Mouse (Mus musculus) erythroid progenitor cell, adult 5-6 weeks (primary cell): ENCODE data around the gene Ldb1. TPM values are rescaled to one million over a fixed set of nuclear protein-coding genes. Genes with fewer than 3 reads are reported as not detected.
"Not testable (repeated sequence)": the region's sequence is repeated elsewhere in the genome, so short reads cannot be mapped to it uniquely, and the experiment has no call there.

Source experiments
- ATAC-seq: replicated peaks from 2 replicates; pipeline ENCODE4 v1.8.0; 2016; ENCODE audit warnings: moderate number of reproducible peaks, mild to moderate bottlenecking, moderate TSS enrichment, inconsistent platforms; ENCODE audit not compliant: poor library complexity, low FRiP score, severe bottlenecking
- total RNA-seq, 2 experiments: library from RNA; stranded (forward) in 1 of 2; stranded (reverse) in 1 of 2; fragments of 150-400 nt in 1 of 2; fragments of 186-747, 209-891 nt in 1 of 2; gene quantifications; 2 replicates each; pipeline versions ENCODE4 v1.2.3 to v1.2.4; 2015 to 2017; ENCODE audit warnings: low replicate concordance in 2 of 2

Ldb1 gene
- total RNA-seq, 2 experiments from 2014 or later = 45.3 to 62.8 TPM

GRCm38 (mm10) chr19:45993441-45993840 lies 51.6 kb downstream of the Ldb1 start:
- ATAC-seq = not testable (repeated sequence)

- ATAC-seq = no peak
Measured at GRCm38 (mm10) chr19:45991171-45991570, 53.8 kb downstream of the Ldb1 start.

DNA sequence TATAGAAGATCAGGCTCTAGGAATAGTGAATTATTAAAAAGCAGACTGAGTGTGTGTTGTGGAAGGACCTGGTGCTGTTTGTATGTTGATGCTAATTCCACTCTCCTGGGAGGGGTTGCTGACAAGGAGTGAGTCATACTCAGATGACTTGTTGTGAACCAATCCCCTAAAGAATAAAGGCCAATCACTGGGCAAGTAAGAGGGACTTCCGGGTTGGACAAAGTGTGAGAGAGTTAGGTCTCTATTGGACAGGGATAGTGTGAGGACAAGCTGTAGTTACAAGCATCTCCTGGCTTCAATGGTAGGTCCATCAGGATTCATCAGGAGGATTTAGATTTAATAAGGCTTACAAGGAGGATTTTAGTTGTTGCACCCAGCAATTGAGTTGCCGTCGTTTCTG lies 56.8 kb downstream of the Ldb1 start:
- ATAC-seq = no peak

DNA sequence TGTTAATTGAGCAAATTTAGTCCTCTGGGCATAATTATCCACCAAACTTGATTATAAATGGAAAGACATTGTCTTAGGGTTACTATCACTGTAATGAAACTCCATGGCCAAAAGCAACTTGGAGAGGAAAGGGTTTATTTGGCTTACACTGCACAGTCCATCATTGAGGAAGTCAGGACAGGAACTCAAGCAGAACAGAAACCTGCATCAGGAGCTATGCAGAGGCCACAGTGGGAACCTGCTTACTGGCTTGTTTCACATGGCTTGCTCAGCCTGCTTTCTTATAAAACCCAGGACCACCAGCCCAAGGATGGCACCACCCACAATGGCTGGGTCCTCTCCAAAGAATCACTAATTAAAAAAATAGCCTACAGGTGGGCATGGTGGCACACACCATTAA lies 60.6 kb downstream of the Ldb1 start:
- no peak for ATAC-seq

Other genes starting within 250 kb of the Ldb1 start
- not detected in 2 replicates for gene Kcnip2, start 229.2 kb downstream of the Ldb1 start, total RNA-seq (2015; ENCODE audit: low replicate concordance)
- 0.26 TPM in 1 of 2 replicates, not detected in the other for gene Kcnip2, start 229.2 kb downstream of the Ldb1 start, total RNA-seq (2017; ENCODE audit: low replicate concordance)
- 0.72 and 3.4 TPM in 2 replicates for gene Armh3, start 46.7 kb downstream of the Ldb1 start, total RNA-seq (2015; ENCODE audit: low replicate concordance)
- 1.2 and 2.0 TPM in 2 replicates for gene Armh3, start 46.7 kb downstream of the Ldb1 start, total RNA-seq (2017; ENCODE audit: low replicate concordance)
- gene Hps6, start 41.7 kb downstream of the Ldb1 start, total RNA-seq (2015; ENCODE audit: low replicate concordance) = not detected in 2 replicates
- 1.2 TPM in 1 of 2 replicates, not detected in the other for gene Hps6, start 41.7 kb downstream of the Ldb1 start, total RNA-seq (2017; ENCODE audit: low replicate concordance)
- 69.2 and 76.8 TPM in 2 replicates for gene Pprc1, start 328 bp downstream of the Ldb1 start, total RNA-seq (2015; ENCODE audit: low replicate concordance)
- gene Pprc1, start 328 bp downstream of the Ldb1 start, total RNA-seq (2017; ENCODE audit: low replicate concordance) = 76.5 and 82.0 TPM in 2 replicates
- gene Nolc1, start 30.6 kb upstream of the Ldb1 start, total RNA-seq (2015; ENCODE audit: low replicate concordance) = 9.6 and 16.2 TPM in 2 replicates
- gene Nolc1, start 30.6 kb upstream of the Ldb1 start, total RNA-seq (2017; ENCODE audit: low replicate concordance) = 18.5 and 27.3 TPM in 2 replicates
- gene Elovl3, start 86.7 kb upstream of the Ldb1 start, total RNA-seq (2015; ENCODE audit: low replicate concordance) = not detected in 2 replicates
- not detected in 2 replicates for gene Elovl3, start 86.7 kb upstream of the Ldb1 start, total RNA-seq (2017; ENCODE audit: low replicate concordance)
- gene Pitx3, start 103.1 kb upstream of the Ldb1 start, total RNA-seq (2015; ENCODE audit: low replicate concordance) = not detected in 2 replicates
- gene Pitx3, start 103.1 kb upstream of the Ldb1 start, total RNA-seq (2017; ENCODE audit: low replicate concordance) = not detected in 2 replicates
- gene Gbf1, start 107.3 kb upstream of the Ldb1 start, total RNA-seq (2015; ENCODE audit: low replicate concordance) = 28.8 and 30.6 TPM in 2 replicates
- gene Gbf1, start 107.3 kb upstream of the Ldb1 start, total RNA-seq (2017; ENCODE audit: low replicate concordance) = 11.4 and 22.2 TPM in 2 replicates